Mouse (Mus musculus): ENCODE measurements around the gene Klhdc7a.
"Not testable (repeated sequence)": the region's sequence is repeated elsewhere in the genome, so short reads cannot be mapped to it uniquely, and the experiment has no call there.

Gene Klhdc7a

DNA sequence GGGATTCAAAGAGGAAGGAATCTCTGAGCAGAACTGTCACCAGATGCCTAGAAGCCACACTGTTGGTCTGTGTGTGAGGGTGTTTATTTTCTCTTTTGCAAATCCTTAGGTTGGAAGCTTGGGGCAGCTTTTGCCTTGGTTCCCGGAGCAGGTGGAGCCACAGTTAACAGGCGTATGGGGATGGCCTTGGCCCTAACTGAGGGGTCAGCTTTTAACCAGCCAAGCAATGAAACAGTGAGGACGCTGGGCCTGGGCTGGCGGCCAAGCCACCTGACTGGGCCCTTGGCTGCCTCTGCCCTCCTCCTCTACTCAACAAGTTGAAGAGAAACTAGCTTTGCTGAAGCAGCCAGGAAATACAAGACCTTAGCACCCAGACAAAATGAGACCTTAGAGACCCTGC is at the start of gene Klhdc7a:
TSS of gene Klhdc7a (minus strand) at position 105 of the 400 bp plus-strand sequence.
- in situ Hi-C loops (cut with MseI, MboI), result no loop called here

DNA sequence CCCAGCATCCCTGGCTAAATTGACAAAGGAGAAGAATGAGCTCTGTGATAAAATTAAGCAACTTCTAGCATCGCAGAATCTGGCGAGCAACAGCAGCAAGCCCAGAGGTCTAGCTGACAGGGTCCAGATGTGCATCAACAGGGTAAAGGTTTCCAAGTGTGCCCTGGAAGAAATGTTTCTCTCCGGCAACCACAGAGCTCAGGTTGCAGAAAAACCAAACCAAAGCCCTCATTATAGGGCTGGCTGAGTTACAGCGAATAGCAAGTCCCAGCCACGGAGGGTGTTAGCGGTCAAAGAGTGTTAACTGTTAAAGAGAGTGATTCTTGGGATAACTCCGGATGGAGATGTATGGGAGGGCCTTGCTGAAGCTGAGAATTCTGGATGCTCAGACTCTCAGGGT is 48.1 kb upstream of the Klhdc7a start:
- in situ Hi-C loops (cut with MseI, MboI), result no loop called here

DNA sequence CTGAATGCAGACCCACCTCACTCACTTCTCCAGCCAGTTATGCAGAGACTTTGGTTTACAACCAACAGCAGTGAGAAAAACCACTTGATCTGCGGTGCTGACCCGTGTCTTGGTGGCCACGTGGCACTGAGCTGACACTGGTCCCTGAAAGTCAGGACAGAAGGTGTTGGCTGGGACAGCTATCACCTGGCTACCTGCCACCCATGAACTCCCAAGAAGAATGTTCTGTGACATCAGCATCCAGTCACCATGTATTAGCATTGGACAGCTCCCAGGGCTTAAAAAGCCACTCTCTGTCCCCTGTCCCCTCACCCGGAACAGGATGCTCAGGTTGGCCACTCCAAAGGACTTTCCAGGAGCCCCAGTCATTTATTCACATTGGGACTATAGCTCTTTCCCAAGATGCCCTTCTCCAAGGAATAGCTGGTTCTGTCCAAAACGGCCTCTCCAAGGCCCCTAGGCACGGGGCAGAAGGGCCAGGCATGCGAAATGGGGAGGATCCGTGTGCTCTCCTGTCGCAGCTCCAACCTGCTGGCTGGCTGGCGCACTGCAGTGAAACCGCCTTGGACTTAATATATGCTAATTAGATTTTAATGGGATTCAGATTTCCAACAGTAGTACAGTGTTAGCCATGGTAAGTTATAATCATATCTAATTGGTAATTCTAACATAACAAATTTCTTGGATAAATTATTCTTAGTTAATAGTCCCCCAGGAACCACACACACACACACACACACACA is 43.1 kb upstream of the Klhdc7a start:
- in situ Hi-C loops (cut with MseI, MboI), result no loop called here

DNA sequence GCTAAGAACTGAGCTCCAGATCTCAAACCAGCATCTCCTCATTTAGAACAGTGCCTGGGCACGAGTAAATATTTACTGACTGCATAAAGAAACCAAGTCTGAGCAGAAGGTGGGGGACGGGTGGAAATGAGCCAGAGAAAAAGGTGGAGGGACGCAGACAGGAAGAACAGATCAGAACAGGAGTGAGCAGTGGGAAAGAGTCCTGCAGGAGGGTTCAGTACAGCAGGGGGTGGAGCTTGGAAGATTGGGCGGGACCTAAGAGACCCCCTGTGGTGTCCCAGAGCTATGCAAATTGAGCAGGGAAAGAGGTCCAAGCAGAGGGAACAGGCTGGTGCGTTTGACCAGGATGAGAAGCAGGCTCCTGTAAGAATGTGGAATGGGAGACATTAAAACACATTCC is 37.1 kb upstream of the Klhdc7a start:
- in situ Hi-C loops (cut with MseI, MboI), result no loop called here

DNA sequence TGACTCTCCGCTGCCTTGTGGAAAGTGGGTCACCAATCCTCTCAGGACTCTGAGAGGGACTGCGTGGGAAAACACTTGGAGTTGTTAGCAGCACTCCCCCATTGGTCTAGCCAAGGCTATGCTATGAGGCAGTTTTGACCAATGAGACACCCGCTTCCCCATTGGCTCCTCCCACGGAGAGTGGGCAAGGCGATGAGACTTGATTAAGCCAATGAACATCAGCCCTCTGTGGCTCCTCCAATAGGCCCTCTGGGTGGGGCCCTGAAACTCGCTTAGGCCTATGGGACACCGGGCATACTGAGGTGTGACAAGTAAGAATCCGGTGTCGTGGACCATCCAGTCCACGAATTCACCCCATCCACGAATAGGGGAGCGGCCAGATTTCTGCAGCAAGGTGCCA is 36.3 kb upstream of the Klhdc7a start:
- in situ Hi-C loops (cut with MseI, MboI), result no loop called here

DNA sequence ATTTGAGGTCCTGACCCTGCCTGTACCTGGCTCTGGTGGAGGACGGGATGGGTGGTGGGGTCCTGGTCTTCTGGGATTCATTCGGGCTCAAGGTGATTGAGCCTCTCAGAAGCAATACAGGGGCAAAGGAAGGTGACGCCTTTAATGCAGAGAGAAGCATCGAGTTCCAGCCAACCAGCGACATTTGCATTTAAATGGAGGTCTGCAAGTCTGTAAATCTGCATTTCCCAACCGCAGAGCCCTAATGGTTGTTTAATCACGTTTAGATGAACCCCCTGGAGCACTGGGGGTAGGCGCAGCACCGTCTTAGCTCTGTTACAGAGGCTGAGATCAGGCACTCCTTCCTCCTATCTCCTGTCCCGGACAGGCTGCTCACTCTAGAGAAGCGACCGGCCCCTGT is 34.2 kb upstream of the Klhdc7a start:
- in situ Hi-C loops (cut with MseI, MboI), result no loop called here

DNA sequence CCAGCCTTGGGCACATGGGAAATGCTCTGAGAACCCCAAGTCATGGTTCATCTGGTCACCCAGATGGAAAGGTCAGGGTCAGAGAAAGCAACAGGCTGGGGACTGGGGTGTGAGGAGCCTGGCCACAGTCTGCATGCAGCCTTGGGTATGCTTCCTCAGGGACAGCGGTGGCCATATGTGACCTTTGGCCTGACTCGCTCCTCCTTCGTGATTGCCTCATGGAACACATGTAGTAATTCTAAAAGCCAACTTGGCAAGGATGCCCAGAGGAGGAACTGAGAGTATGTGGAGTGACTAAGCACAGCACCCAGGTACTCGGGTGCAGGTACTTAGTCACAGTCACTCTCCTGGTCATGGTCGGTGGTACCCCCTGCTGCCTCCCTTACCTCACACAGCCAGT is 33.1 kb upstream of the Klhdc7a start:
- in situ Hi-C loops (cut with MseI, MboI), result no loop called here

DNA sequence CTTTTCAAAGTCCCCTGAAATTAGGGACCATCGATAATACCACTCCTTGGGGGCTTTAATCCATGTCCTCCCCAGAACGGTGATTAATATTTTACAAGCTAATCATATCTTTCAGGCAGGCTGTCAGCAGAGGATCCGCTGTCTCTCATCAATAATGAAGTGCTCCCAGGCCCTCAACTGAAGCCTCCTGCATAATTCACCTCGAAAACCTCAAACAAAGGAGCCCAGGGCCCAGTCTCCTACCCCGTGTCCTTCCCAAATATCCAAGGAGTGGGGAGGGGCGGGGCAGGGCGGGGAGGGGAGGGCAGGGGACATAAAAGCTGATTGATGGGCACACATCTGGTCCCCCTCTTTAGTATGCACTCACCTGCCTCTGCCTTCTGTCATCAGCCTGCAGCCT is 31.2 kb upstream of the Klhdc7a start:
- in situ Hi-C loops (cut with MseI, MboI), result no loop called here

DNA sequence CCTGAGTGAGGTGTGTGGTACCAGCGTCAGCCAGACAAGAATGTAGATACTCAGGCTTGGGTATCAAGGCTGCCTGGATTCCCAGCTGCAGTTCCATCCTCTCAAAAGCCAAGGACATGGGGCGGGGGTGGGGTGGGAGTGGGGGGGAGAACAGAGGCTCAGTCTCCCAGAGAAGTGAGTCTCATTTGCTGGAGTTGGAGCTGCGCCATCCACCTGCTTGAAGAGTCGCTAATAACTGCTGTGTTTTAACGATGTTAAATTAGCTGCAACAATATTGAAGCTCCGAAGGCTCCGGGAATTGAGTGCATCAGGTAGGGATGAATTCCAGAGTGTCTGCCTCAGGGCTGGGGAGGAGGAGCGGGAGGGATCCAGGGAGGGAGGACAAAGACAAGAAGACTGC is 27.8 kb upstream of the Klhdc7a start:
- in situ Hi-C loops (cut with MseI, MboI), result no loop called here

DNA sequence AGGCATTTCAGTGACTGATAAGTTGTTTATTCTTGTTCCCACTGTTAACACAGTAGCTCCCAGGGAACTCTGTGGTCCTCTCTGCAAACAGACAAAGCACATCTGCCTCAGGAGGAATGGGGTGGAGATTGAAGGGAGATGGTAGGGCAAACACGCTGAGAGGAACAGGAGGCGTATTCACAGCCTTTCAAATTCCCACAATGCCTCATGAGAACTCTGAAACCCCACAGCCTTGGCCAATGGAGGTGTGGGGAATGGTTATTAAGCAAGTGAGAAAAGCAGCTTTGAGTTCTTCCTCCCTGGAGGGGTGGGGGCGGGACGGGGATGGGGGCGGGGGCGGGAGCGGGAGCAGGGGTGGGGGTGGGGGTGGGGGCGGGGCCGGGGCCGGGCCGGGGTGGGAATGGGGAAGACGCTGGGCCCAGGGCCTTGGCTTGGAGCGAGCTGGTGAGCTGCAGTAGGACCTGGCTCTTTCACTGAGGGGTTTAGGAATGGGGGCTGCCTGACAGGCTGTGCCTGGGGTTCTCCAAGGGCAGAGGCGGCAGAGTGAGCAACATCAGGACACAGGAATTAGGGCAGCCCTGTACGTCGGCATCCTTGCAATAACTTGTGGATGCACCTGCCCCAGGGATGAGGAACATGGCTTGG is 25.4 kb upstream of the Klhdc7a start:
- in situ Hi-C loops (cut with MseI, MboI), result no loop called here

DNA sequence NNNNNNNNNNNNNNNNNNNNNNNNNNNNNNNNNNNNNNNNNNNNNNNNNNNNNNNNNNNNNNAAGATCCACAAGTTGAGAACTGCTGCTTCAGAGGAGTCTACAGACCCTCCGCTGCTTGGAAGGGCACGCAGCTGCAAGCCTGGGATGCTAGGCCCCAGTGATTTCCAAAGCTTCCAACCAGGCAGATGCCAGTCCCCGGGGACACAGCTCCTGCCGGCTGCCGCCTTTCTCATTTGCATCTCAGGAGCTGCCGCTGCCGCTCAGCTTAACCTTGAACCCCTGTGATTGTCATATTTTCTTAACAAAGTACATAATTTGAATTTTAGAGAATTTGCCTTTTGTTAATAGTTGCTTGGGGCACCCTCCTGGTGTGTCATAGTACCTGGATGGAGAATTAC is 19.1 kb upstream of the Klhdc7a start:
- in situ Hi-C loops (cut with MseI, MboI), result no loop called here

DNA sequence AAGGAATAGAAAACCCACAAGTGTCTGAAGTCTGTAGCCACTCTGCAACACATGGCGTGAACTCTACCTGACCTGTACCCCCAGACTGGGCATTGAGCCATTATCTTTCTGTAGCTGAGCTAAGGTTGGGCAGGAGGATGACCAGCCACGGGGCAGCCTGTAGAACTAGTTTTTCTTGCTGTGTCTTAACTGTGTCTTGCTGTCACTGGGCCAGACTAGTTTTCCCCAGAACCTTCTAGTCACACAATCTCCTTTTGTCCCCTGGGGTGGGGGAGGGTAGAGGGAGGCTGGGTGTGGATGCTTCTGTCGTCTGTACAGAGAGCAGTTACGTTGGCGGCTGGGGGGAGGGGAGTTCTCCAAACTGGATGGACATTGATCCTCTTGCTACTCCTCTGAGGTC is 10.9 kb upstream of the Klhdc7a start:
- in situ Hi-C loops (cut with MseI, MboI), result no loop called here

DNA sequence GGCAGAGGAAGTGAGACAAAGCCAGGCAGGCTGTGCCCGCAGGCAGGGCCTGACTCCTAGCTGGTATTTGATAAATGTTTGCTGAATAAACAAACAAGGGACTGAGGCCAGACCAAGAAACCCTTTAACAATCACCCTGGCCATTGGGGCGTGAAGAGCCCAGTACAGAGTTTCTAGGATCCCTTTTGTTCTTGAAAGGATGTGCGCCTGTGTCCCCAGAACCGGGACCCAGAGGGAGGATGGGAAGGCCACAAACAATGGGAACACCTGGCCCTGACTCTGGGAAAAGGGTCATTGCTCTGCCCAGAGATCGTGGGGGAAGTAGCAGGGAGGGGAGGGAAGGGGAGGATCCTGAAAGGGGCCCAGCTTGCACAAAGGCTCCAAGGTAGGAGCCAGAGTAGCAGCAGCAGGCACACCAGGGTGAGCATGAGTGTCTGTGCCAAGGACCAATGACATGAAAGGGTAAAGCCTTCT is 9.5 kb upstream of the Klhdc7a start:
- in situ Hi-C loops (cut with MseI, MboI), result no loop called here

DNA sequence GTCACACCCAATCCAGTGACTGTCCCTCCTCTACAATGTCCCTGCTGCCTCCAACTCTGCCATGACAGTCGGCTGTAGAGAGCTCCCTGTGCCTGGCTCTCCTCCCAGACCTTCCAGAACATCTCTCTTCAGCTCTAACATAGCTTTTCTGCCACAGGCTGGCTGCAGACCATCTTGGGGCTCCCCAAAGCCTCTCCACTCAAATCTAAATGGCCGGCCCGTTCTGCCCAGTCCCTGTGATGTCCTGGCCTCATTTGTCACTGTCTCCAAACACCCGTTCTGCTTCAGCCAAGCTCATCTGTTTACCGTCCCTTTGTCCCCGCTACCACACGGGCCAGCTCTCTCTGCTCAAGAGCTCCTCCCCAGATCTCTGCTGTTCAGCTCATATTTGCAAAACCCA is 6.7 kb upstream of the Klhdc7a start:
- in situ Hi-C loops (cut with MseI, MboI), result no loop called here

DNA sequence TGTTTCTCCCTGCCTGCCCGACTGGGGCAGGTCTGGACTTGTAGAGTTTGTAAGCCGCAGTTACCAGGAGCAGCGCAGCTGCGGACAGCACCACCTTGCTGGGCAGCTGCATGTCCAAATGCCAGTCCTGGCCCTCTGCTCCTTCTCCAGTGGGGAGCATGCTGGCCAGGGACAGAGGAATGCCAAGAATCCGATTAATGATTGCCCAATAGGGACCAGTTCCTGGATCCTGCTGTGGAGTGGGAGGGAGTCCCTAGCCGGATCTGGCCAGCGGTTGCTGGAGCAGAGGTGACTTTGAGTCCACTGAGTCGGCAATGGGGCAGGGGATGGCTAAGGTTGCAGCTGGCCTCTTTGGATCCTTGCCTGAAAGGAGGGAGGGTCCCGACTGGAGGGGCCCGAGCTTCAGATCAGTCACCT is 343 bp downstream of the Klhdc7a start:
- in situ Hi-C loops (cut with MseI, MboI), result no loop called here

DNA sequence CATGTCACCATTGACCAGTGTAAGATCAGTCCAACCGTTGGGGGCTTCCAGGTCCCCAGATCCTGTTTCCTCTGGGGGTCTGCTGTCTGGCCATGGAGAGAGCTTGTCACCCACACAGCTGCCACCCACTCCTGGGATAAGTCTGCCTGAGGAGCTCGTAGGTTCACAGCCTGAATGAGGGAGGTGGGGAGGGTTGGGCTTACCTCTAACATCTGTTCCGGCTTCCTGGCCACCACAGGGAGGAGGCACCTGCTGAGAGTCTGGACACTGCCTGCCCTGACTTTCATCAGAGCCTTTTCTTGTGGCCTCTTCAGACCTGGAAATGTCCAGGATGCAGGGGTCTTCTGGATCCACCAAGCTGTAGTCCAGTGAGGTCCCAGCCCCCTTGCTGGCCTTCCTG is 845 bp downstream of the Klhdc7a start:
- in situ Hi-C loops (cut with MseI, MboI), result no loop called here

DNA sequence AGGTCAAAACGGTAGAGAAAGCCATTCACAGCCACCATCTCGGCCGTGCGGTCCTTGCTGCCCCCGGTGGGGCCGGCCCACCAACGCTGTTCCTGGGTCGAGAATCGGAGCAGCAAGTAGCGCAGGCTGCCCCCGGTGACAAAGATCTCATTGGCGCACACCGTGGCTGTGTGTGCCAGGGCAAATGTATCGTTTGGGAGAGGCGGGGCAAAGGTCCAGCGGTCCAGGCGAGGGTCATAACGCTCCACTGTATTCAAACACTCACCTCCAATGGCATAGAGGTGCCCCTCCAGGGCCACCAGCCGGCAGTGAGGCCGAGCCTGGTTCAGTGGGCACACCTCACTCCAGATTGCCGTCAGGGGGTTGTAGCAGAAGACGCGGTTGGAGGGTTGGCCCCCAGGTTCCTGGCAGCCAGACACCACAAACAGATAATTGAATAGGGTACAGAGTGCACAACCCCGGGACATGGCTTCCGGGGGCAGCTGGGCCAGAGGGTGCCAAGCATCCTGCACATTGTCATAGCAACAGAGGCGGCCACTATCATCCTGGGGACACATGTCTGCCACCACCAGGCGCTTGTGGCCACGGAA is 2.1 kb downstream of the Klhdc7a start:
- in situ Hi-C loops (cut with MseI, MboI), result no loop called here

DNA sequence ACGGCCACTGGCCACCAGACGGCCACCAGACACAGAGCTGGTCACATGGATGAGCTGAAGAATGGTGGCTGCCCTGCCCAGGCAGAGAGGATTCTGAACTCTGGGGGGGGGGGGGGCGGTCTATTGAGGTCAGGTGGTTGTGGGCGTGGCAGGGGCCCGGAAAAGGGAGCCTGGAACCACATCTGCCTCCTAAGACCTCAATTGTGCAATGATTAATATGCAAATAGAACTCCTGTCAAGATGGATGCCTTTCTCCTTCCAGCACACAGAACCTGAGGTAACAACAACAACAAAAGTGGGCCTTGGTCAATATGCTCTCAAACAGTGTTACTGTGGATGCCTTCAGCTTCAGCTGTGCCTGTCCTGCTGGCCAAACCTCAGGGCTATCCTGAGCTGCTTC is 3.4 kb downstream of the Klhdc7a start:
- in situ Hi-C loops (cut with MseI, MboI), result no loop called here

DNA sequence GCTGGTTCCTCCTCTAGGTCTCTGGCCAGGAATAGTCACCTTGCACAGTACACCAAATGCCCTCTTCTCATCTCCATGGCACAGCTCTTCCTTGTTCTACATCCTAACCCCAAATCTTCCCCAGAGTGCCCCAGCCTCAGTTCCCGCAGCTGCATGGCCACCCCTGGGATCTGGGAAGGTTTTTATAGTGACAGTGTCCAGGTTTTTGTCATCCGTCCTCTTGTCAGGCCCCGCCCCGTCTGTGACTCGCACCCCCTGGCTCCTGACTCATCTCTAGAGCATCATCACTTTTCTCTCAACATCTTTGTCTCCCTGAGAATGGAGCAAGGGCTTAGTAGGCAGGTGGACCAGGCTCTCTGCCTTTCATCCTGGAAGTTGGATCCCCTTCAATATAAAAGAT is 3.9 kb downstream of the Klhdc7a start:
- in situ Hi-C loops (cut with MseI, MboI), result no loop called here

DNA sequence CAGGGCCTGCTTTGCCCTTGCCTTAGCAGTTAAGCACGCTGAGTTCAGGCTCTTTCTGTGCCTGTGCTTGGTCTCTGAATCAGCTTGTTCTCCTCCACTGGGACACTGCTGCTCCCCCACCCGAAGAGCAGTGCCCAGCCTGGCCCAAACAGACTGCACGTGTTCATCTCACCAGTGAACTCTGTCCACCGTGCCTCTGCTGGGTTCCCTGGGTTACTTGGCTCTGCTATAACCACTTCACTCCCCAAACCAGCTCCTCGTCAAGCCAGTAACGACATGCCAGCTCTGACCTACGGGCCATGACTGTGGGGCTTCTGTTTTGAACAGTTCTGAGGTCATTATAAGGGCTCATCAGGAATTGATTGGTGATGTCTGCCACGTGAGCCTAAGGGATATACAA is 4.8 kb downstream of the Klhdc7a start:
- in situ Hi-C loops (cut with MseI, MboI), result no loop called here

DNA sequence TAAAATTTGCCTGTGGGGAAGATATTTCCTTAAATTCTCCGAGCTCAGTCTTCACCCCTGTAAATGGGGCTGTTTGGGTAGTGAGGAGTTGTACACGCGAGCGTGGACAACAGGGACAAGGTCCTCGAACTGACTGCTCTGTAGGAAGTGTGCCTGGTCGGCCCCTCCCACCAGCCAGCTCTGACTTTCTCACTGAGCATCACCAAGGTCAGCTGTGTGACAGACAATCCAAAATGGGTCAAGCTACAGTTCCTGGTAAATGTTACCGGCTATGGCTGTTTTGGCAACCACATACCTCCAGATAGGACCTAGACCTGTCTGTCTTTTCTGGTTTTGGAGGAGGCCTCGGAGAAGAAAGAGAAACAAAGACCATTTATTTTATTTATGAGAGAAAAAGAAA is 6.0 kb downstream of the Klhdc7a start:
- in situ Hi-C loops (cut with MseI, MboI), result no loop called here

DNA sequence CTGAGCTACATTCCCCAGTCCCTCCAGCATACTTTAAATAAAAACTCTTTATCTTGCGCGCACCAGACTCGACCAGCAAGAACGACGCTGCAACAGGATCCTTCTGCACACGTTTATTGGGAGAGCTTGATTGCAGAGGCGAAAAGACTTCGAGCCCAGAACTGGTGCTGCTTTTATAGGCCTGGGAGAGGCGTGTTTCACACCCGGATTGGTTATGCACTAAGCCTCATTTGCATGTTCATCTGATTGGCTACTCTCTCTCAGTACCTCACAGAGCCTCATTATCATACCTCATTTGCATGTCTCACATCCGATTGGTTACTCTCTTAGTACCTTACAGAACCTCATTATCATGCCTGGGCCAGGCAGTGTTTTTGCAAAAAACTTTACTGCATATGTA is 6.5 kb downstream of the Klhdc7a start:
- in situ Hi-C loops (cut with MseI, MboI), result not testable (repeated sequence)

DNA sequence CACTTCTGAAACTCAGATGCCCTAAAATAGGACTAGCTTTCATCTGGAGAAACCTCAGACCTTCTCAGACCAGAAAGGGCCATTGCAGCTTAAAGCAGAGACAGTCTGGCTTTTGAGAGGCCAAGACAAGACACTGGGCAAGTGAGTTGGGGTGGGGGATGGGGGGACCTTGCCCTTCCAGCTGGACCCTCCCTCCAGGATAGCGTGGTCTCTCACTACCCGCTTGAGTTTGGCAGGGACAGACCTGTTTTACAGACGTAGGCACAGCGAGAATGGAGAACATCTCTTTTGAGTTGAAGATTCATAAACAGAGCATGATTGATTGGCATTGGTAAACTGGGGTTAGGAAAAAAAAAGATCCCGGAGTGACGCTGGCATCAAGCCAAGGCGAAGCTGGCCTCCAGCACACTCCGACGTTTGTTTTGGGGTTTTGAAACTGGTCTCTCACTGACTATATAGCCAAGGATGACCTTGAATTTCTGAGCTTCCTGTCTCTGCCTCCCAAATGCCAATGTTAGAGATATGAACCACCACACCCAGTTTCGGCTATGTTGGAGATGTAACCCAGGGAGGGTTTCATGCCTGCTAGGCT is 7.0 kb downstream of the Klhdc7a start:
- in situ Hi-C loops (cut with MseI, MboI), result no loop called here
